Mouse (Mus musculus) G1E (cell line): ENCODE results near the gene 2610008E11Rik. TPM values are rescaled to one million over a fixed set of nuclear protein-coding genes. Genes with fewer than 3 reads are reported as not detected.

Source experiments
- ATAC-seq: 2 replicates; pipeline ENCODE4 v1.8.0; 2016; ENCODE audit warnings: mild to moderate bottlenecking; ENCODE audit not compliant: insufficient number of reproducible peaks, poor library complexity, low FRiP score, severe bottlenecking; ENCODE audit errors: extremely low read depth
- DNase-seq: peaks from one replicate; pipeline ENCODE4 v3.0.0; 2012; ENCODE audit warnings: low spot score
- H3K27me3 ChIP-seq: 2 replicates; pipeline ENCODE4 v1.6.1; 2012; ENCODE audit warnings: mild to moderate bottlenecking, low read length, inconsistent platforms; ENCODE audit not compliant: insufficient read depth
- H3K36me3 ChIP-seq: replicated peaks from 2 replicates; pipeline ENCODE3; 2012; ENCODE audit warnings: mild to moderate bottlenecking, inconsistent platforms
- H3K4me1 ChIP-seq: 2 replicates; pipeline ENCODE4 v1.6.1; 2012; ENCODE audit warnings: low read depth, low read length, inconsistent platforms, mixed read lengths; ENCODE audit not compliant: insufficient read depth
- H3K4me3 ChIP-seq: 2 replicates; pipeline ENCODE4 v1.5.1; 2012; ENCODE audit warnings: low read depth, mild to moderate bottlenecking, inconsistent platforms, low read length, moderate library complexity, mixed read lengths
- H3K9me3 ChIP-seq: replicated peaks from 2 replicates; pipeline ENCODE4 v1.6.1; 2012; ENCODE audit warnings: inconsistent platforms
- CTCF ChIP-seq: IDR thresholded peaks from 2 replicates; pipeline ENCODE4 v1.5.1; 2012; ENCODE audit warnings: low read depth, low read length, inconsistent platforms, mixed read lengths
- GATA1 ChIP-seq: IDR thresholded peaks from 2 replicates; pipeline ENCODE4 v1.6.1; 2012; ENCODE audit warnings: borderline replicate concordance, low read length, inconsistent platforms, mixed read lengths
- GATA2 ChIP-seq: IDR thresholded peaks from 2 replicates; pipeline ENCODE4 v1.6.1; 2012; ENCODE audit warnings: low read depth, low read length, inconsistent platforms, borderline replicate concordance
- POLR2AphosphoS5 ChIP-seq: IDR thresholded peaks from 2 replicates; pipeline ENCODE4 v1.6.1; 2012; ENCODE audit warnings: low read depth, low read length, inconsistent platforms; ENCODE audit not compliant: insufficient replicate concordance
- TAL1 ChIP-seq: conservative IDR thresholded peaks from 2 replicates; pipeline ENCODE4 v1.6.1; 2012; ENCODE audit warnings: low read depth, low read length, inconsistent platforms, mixed read lengths
- polyA plus RNA-seq: library from polyadenylated mRNA; stranded (reverse); fragments of >175 nt; gene quantifications from 2 replicates; pipeline ENCODE4 v1.2.3, GENCODE M21; 2012
- total RNA-seq, 2 experiments: library from RNA; stranded (forward) in 1 of 2; stranded (reverse) in 1 of 2; fragments of 200-1000 nt in 1 of 2; fragments of >200 nt in 1 of 2; fragmentation: Nextera tagmentation in 1 of 2; gene quantifications; 2 replicates each; pipeline ENCODE4 v1.2.3; 2014 to 2017

The 2610008E11Rik gene
- total and polyA plus RNA-seq, 3 experiments: 0.56 to 18.7 (median 8.2) TPM

DNA sequence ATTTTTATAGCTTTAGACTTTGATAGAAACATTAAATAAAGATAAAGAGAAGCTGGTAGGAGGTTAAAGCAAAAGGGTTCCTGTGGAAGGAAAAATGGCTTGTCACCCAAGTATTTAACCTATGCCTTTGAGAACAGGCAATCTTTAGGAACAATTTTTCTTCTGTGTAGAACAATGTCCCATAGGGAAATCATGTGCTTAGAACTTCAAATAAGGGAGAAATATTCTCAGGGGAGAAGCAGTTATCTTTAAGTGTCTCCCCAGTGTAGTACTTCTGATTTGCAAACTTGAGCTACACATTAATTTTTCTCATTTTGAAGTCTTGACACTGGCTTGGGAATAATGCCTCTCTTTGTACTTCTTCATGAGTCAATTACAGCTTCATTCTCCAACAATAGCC is 69.0 kb downstream of the 2610008E11Rik start, which contains the start of gene Olfr57:
Gene Olfr57, plus strand, starts transcription at position 301 of the 400 bp plus-strand sequence.
- Histone ChIP-seq H3K4me1 (no peaks in the 10 kb centered on the region), H3K4me3 (no peak within 1 kb of the TSS), H3K36me3 (no peaks in the 10 kb centered on the region), H3K9me3 (0 out of 2 replicates have a peak, but pooled peaks cover 2% of the 10 kb centered on the region), H3K27me3 (no peaks in the 10 kb centered on the region)
- no peak for DNase-seq
- TF ChIP-seq GATA1: no peak
- no peak for TF ChIP-seq TAL1
- TF ChIP-seq POLR2AphosphoS5: no peak
- TF ChIP-seq GATA2: no peak
- TF ChIP-seq CTCF: no peak
- no peak for ATAC-seq

Other genes starting within 250 kb of the 2610008E11Rik start
- not detected in 2 replicates for gene Olfr1356, start 245.4 kb downstream of the 2610008E11Rik start, total RNA-seq (2014; fragmentation: Nextera tagmentation)
- 0.05 and 0.12 TPM in 2 replicates for gene Olfr1356, start 245.4 kb downstream of the 2610008E11Rik start, total RNA-seq (2017)
- gene Olfr1356, start 245.4 kb downstream of the 2610008E11Rik start, polyA plus RNA-seq: not detected in 2 replicates
- not detected in 2 replicates for gene Olfr1355, start 222.1 kb downstream of the 2610008E11Rik start, total RNA-seq (2014; fragmentation: Nextera tagmentation)
- 0.05 TPM in 1 of 2 replicates, not detected in the other for gene Olfr1355, start 222.1 kb downstream of the 2610008E11Rik start, total RNA-seq (2017)
- not detected in 2 replicates for gene Olfr1355, start 222.1 kb downstream of the 2610008E11Rik start, polyA plus RNA-seq
- not detected in 2 replicates for gene Olfr1354, start 184.4 kb downstream of the 2610008E11Rik start, total RNA-seq (2014; fragmentation: Nextera tagmentation)
- 0.16 TPM in 1 of 2 replicates, not detected in the other for gene Olfr1354, start 184.4 kb downstream of the 2610008E11Rik start, total RNA-seq (2017)
- gene Olfr1354, start 184.4 kb downstream of the 2610008E11Rik start, polyA plus RNA-seq: not detected in 2 replicates
- not detected in 2 replicates for gene Olfr8, start 147.0 kb downstream of the 2610008E11Rik start, total RNA-seq (2014; fragmentation: Nextera tagmentation)
- 0.05 and 0.06 TPM in 2 replicates for gene Olfr8, start 147.0 kb downstream of the 2610008E11Rik start, total RNA-seq (2017)
- not detected in 2 replicates for gene Olfr8, start 147.0 kb downstream of the 2610008E11Rik start, polyA plus RNA-seq
- gene Olfr1353, start 134.3 kb downstream of the 2610008E11Rik start, total RNA-seq (2014; fragmentation: Nextera tagmentation): not detected in 2 replicates
- gene Olfr1353, start 134.3 kb downstream of the 2610008E11Rik start, total RNA-seq (2017): 0.06 and 0.22 TPM in 2 replicates
- not detected in 2 replicates for gene Olfr1353, start 134.3 kb downstream of the 2610008E11Rik start, polyA plus RNA-seq
- gene Olfr1352, start 116.5 kb downstream of the 2610008E11Rik start, total RNA-seq (2014; fragmentation: Nextera tagmentation): not detected in 2 replicates
- gene Olfr1352, start 116.5 kb downstream of the 2610008E11Rik start, total RNA-seq (2017): 0.11 and 0.12 TPM in 2 replicates
- not detected in 2 replicates for gene Olfr1352, start 116.5 kb downstream of the 2610008E11Rik start, polyA plus RNA-seq
- not detected in 2 replicates for gene Olfr1351, start 85.1 kb downstream of the 2610008E11Rik start, total RNA-seq (2014; fragmentation: Nextera tagmentation)
- gene Olfr1351, start 85.1 kb downstream of the 2610008E11Rik start, total RNA-seq (2017): 0.06 and 0.11 TPM in 2 replicates
- gene Olfr1351, start 85.1 kb downstream of the 2610008E11Rik start, polyA plus RNA-seq: not detected in 2 replicates
- gene Olfr57, start 68.9 kb downstream of the 2610008E11Rik start, total RNA-seq (2014; fragmentation: Nextera tagmentation): not detected in 2 replicates
- gene Olfr57, start 68.9 kb downstream of the 2610008E11Rik start, total RNA-seq (2017): 0.27 TPM in 1 of 2 replicates, not detected in the other
- gene Olfr57, start 68.9 kb downstream of the 2610008E11Rik start, polyA plus RNA-seq: not detected in 2 replicates
- gene Vmn2r80, start 51.2 kb upstream of the 2610008E11Rik start, total RNA-seq (2014; fragmentation: Nextera tagmentation): not detected in 2 replicates
- gene Vmn2r80, start 51.2 kb upstream of the 2610008E11Rik start, total RNA-seq (2017): 0.11 and 0.12 TPM in 2 replicates
- not detected in 2 replicates for gene Vmn2r80, start 51.2 kb upstream of the 2610008E11Rik start, polyA plus RNA-seq
- gene Vmn2r81, start 150.1 kb upstream of the 2610008E11Rik start, total RNA-seq (2014; fragmentation: Nextera tagmentation): not detected in 2 replicates
- not detected in 2 replicates for gene Vmn2r81, start 150.1 kb upstream of the 2610008E11Rik start, total RNA-seq (2017)
- gene Vmn2r81, start 150.1 kb upstream of the 2610008E11Rik start, polyA plus RNA-seq: not detected in 2 replicates